Comparison of ENCODE assay signal across 22 mouse cellular contexts in the genomic region with DNA sequence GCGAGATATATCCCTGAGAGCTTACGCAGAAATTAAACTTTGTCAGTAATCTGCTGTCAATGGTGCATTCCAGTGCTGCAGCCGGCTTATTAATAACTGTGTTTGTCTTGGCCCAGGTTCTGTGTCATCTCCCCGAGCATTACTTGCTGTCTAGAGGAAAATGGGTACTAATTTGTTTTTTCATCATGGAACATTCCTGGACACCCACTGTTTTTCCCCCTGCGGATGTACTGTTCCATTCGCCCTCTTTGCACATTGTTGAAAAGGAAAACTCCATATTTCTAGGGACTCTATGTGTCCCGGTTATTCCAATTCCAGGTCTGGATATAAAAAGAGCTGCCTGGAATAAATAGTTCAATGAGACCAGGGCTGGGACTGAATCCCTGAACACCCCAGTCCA.
DNase-seq lines count a peak whose midpoint lies in the region; ATAC-seq and TF ChIP-seq lines count a peak whose summit lies in the region.
"Had no signal": no experiment of that assay in that cellular context is flagged by ENCODE, and none has a peak within 500 bp of the region (broad histone marks: within the 10 kb centered on the region; RNA-seq: fewer than 3 reads in every experiment).

No protein-coding gene starts in this region.

- no peak for TF ChIP-seq POLR2A in brain, embryonic 14.5 days (IDR thresholded peaks at IDR 0.05; ENCODE audit: borderline replicate concordance, extremely low read depth, insufficient read depth, insufficient read length, poor library complexity, severe bottlenecking)

- no peak overlapping the region for H3K4me2 ChIP-seq in hindbrain, postnatal 0 days (ENCODE audit: low read depth, low read length)
- no peak overlapping the region for H3K4me2 ChIP-seq in hindbrain, embryonic 11.5 days (replicated peaks; ENCODE audit: low read depth, low read length)
- H3K4me2 ChIP-seq: forebrain, embryonic 12.5 days; midbrain, embryonic 15.5 days had no signal

- no peaks in the 10 kb centered on the region for H3K4me1 ChIP-seq in hindbrain, postnatal 0 days (ENCODE audit: insufficient read depth, low read length)
- no peaks in the 10 kb centered on the region for H3K4me1 ChIP-seq in hindbrain, embryonic 11.5 days (replicated peaks; ENCODE audit: control insufficient read depth, insufficient read depth, low read length)
- H3K4me1 ChIP-seq in forebrain, embryonic 10.5 days = 0 out of 2 replicates have a peak, but pooled peaks cover 8% of the 10 kb centered on the region
- H3K4me1 ChIP-seq: embryonic facial prominence, embryonic 10.5 days had no signal

- H3K36me3 ChIP-seq in hindbrain, postnatal 0 days (ENCODE audit: insufficient read depth, low read length) = no peaks in the 10 kb centered on the region
- H3K36me3 ChIP-seq in hindbrain, embryonic 11.5 days (ENCODE audit: control insufficient read depth, insufficient read depth, low read length) = no peaks in the 10 kb centered on the region
- H3K36me3 ChIP-seq in forebrain, embryonic 10.5 days (replicated peaks) = no peaks in the 10 kb centered on the region
- H3K36me3 ChIP-seq: embryonic facial prominence, embryonic 10.5 days; forebrain, embryonic 12.5 days; G1E; midbrain, embryonic 15.5 days had no signal

- H3K27ac ChIP-seq in hindbrain, postnatal 0 days = no peak overlapping the region
- H3K27ac ChIP-seq in hindbrain, embryonic 11.5 days (ENCODE audit: low read depth, low read length) = no peak overlapping the region
- no peak overlapping the region for H3K27ac ChIP-seq in forebrain, embryonic 10.5 days
- H3K27ac ChIP-seq: embryonic facial prominence, embryonic 10.5 days; forebrain, embryonic 12.5 days; midbrain, embryonic 15.5 days had no signal

- 55% methylated on average over 7 of the region's 7 CpGs for WGBS in hindbrain, postnatal 0 days
- 80% methylated on average over 7 of the region's 7 CpGs for WGBS in hindbrain, embryonic 11.5 days
- 84% methylated on average over 7 of the region's 7 CpGs for WGBS in forebrain, embryonic 10.5 days

- DNase-seq in hindbrain, postnatal 0 days (ENCODE audit: low spot score) = peak; percentile 28
- DNase-seq in hindbrain, embryonic 11.5 days (ENCODE audit: low spot score) = no peak
- DNase-seq in lung, postnatal 10 days = peak; percentile 21
- DNase-seq in lung, adult 18-20 months = no peak
- peak; percentile 21 for DNase-seq in brain, embryonic 14.5 days (ENCODE audit: low read depth)
- peak; percentile 33 to 77 for DNase-seq in layer of hippocampus, postnatal 14 days (ENCODE audit: low spot score in 2 of 2)
- no peak for DNase-seq in ovary, postnatal 14 days (ENCODE audit: low spot score)
- DNase-seq in forebrain, embryonic 10.5 days (ENCODE audit: extremely low spot score, low spot score) = no peak
- DNase-seq: adrenal gland, postnatal 14 days; cerebellum, adult 11-12 months; cerebellum, postnatal 36 days; kidney, adult 18-20 months; kidney, postnatal 10 days; liver; lung, adult 2 months; lung, postnatal 36 days; retina, postnatal 1 day; thymus, postnatal 14 days had no signal

- no peak for TF ChIP-seq CTCF in hindbrain, postnatal 0 days (IDR thresholded peaks at IDR 0.05; ENCODE audit: low read depth)
- no peak for TF ChIP-seq CTCF in brain, embryonic 14.5 days (IDR thresholded peaks at IDR 0.05; ENCODE audit: borderline replicate concordance, extremely low read depth, insufficient read depth, insufficient read length)

- no peaks in the 10 kb centered on the region for H3K9me3 ChIP-seq in hindbrain, postnatal 0 days (ENCODE audit: low read length)
- H3K9me3 ChIP-seq in hindbrain, embryonic 11.5 days (ENCODE audit: control insufficient read depth, low read length) = no peaks in the 10 kb centered on the region
- H3K9me3 ChIP-seq in forebrain, embryonic 10.5 days = no peaks in the 10 kb centered on the region
- H3K9me3 ChIP-seq: embryonic facial prominence, embryonic 10.5 days; forebrain, embryonic 12.5 days; midbrain, embryonic 15.5 days had no signal

- H3K27me3 ChIP-seq in hindbrain, postnatal 0 days (ENCODE audit: insufficient read depth, low read length) = no peaks in the 10 kb centered on the region
- no peaks in the 10 kb centered on the region for H3K27me3 ChIP-seq in hindbrain, embryonic 11.5 days (ENCODE audit: control insufficient read depth, insufficient read depth, low read length)
- no peaks in the 10 kb centered on the region for H3K27me3 ChIP-seq in forebrain, embryonic 10.5 days (ENCODE audit: poor library complexity, severe bottlenecking)
- H3K27me3 ChIP-seq: forebrain, embryonic 12.5 days; midbrain, embryonic 15.5 days had no signal

- H3K9ac ChIP-seq in hindbrain, postnatal 0 days (replicated peaks; ENCODE audit: low read length) = no peak overlapping the region
- no peak overlapping the region for H3K9ac ChIP-seq in hindbrain, embryonic 11.5 days (ENCODE audit: low read depth, low read length)
- H3K9ac ChIP-seq: forebrain, embryonic 12.5 days; midbrain, embryonic 15.5 days had no signal

- no peak for ATAC-seq in hindbrain, postnatal 0 days
- ATAC-seq in hindbrain, embryonic 11.5 days (ENCODE audit: low FRiP score) = no peak
- ATAC-seq: midbrain, embryonic 15.5 days had no signal

- H3K4me3 ChIP-seq in hindbrain, postnatal 0 days (ENCODE audit: low read length) = no peak overlapping the region
- H3K4me3 ChIP-seq in hindbrain, embryonic 11.5 days (ENCODE audit: low read depth, low read length) = no peak overlapping the region
- no peak overlapping the region for H3K4me3 ChIP-seq in forebrain, embryonic 10.5 days
- H3K4me3 ChIP-seq: embryonic facial prominence, embryonic 10.5 days; forebrain, embryonic 12.5 days; midbrain, embryonic 15.5 days had no signal

Comparison
In these comparisons a context has a peak if more than half of its experiments do, and no peak if none do; other contexts are left out.
1. DNase-seq: peak in hindbrain, postnatal 0 days (single experiment), lung, postnatal 10 days (single experiment), brain, embryonic 14.5 days (single experiment) and layer of hippocampus, postnatal 14 days (2 of 2); none in hindbrain, embryonic 11.5 days (single experiment), lung, adult 18-20 months (0 of 2), ovary, postnatal 14 days (single experiment) and forebrain, embryonic 10.5 days (single experiment).